Mouse (Mus musculus): ENCODE measurements around the gene Mgat4e. TPM values are rescaled to one million over a fixed set of nuclear protein-coding genes. Genes with fewer than 3 reads are reported as not detected.

Gene Mgat4e
- polyA plus RNA-seq, 1 experiment, result not detected

GRCm38 (mm10) chr1:134580796-134581195 is 31.3 kb upstream of the Mgat4e start:
- TF ChIP-seq TCF3 (IDR thresholded peaks at IDR 0.05; ENCODE audit: insufficient read length, low read depth), result no peak
- H3K79me2 ChIP-seq (ENCODE audit: control insufficient read depth, insufficient read depth), result peaks cover 24% of the 10 kb centered on the region

GRCm38 (mm10) chr1:134577384-134578120 is 28.1 kb upstream of the Mgat4e start:
- TF ChIP-seq CEBPB (IDR thresholded peaks at IDR 0.05; ENCODE audit: insufficient read depth, poor library complexity, severe bottlenecking) (no peak), E2F4 (IDR thresholded peaks at IDR 0.05; ENCODE audit: insufficient read depth) (no peak), POLR2AphosphoS2 (IDR thresholded peaks at IDR 0.05; ENCODE audit: insufficient read length, low read depth) (no peak), POLR2A (IDR thresholded peaks at IDR 0.05; ENCODE audit: insufficient read length, low read depth) (no peak), MYOG (IDR thresholded peaks at IDR 0.05; ENCODE audit: control insufficient read depth in 1 of 3, insufficient read depth in 1 of 3, insufficient read length in 2 of 3, low read depth in 2 of 3) (no peak), USF1 (IDR thresholded peaks at IDR 0.05; ENCODE audit: low read depth) (no peak), REST (IDR thresholded peaks at IDR 0.05; ENCODE audit: insufficient read depth, insufficient read length) (no peak), TCF12 (IDR thresholded peaks at IDR 0.05; ENCODE audit: insufficient read depth, poor library complexity, severe bottlenecking) (no peak), MAX (IDR thresholded peaks at IDR 0.05; ENCODE audit: low read depth) (no peak), TCF3 (IDR thresholded peaks at IDR 0.05; ENCODE audit: insufficient read length, low read depth) (no peak), SRF (IDR thresholded peaks at IDR 0.05; ENCODE audit: control insufficient read depth, insufficient read length, low read depth) (no peak), MYOD1 (IDR thresholded peaks at IDR 0.05; ENCODE audit: control insufficient read depth in 1 of 3, insufficient read length in 2 of 3, low read depth in 2 of 3) (no peak)
- peaks cover 45% of the 10 kb centered on the region for H3K79me2 ChIP-seq (ENCODE audit: control insufficient read depth, insufficient read depth)
- no peaks in the 10 kb centered on the region for H3K27me3 ChIP-seq (ENCODE audit: control insufficient read depth, insufficient read depth, insufficient read length)
- H3K36me3 ChIP-seq (ENCODE audit: control insufficient read depth, insufficient read depth), result no peaks in the 10 kb centered on the region
- H3K4me3 ChIP-seq, result no peak overlapping the region
- no peak overlapping the region for H3ac ChIP-seq (ENCODE audit: control insufficient read depth, insufficient read length)
- no peak overlapping the region for H3K4me2 ChIP-seq (ENCODE audit: low read depth)

More at GRCm38 (mm10) chr1:134580796-134581195, 31.3 kb upstream of the Mgat4e start:
- H3K4me3 ChIP-seq, result no peak overlapping the region
- no peak overlapping the region for H3K4me2 ChIP-seq (ENCODE audit: low read depth)
- H3ac ChIP-seq (ENCODE audit: control insufficient read depth, insufficient read length), result no peak overlapping the region
- no peaks in the 10 kb centered on the region for H3K36me3 ChIP-seq (ENCODE audit: control insufficient read depth, insufficient read depth)
- no peaks in the 10 kb centered on the region for H3K27me3 ChIP-seq (ENCODE audit: control insufficient read depth, insufficient read depth, insufficient read length)

- Histone ChIP-seq H3K4me2 (ENCODE audit: low read depth) (no peak overlapping the region), H3K4me3 (no peak overlapping the region), H3K36me3 (ENCODE audit: control insufficient read depth, insufficient read depth) (no peaks in the 10 kb centered on the region), H3K27me3 (ENCODE audit: control insufficient read depth, insufficient read depth, insufficient read length) (no peaks in the 10 kb centered on the region), H3K79me2 (ENCODE audit: control insufficient read depth, insufficient read depth) (peaks cover 56% of the 10 kb centered on the region), H3ac (ENCODE audit: control insufficient read depth, insufficient read length) (no peak overlapping the region)
- TF ChIP-seq REST (IDR thresholded peaks at IDR 0.05; ENCODE audit: insufficient read depth, insufficient read length) (no peak), POLR2AphosphoS2 (IDR thresholded peaks at IDR 0.05; ENCODE audit: insufficient read length, low read depth) (no peak), MYOG (IDR thresholded peaks at IDR 0.05; ENCODE audit: control insufficient read depth in 1 of 3, insufficient read depth in 1 of 3, insufficient read length in 2 of 3, low read depth in 2 of 3) (no peak), TCF3 (IDR thresholded peaks at IDR 0.05; ENCODE audit: insufficient read length, low read depth) (no peak), MAX (IDR thresholded peaks at IDR 0.05; ENCODE audit: low read depth) (no peak)
Measured at GRCm38 (mm10) chr1:134573932-134574315, 24.4 kb upstream of the Mgat4e start.

- no peaks in the 10 kb centered on the region for H3K36me3 ChIP-seq (ENCODE audit: control insufficient read depth, insufficient read depth)
- H3K4me3 ChIP-seq, result no peak overlapping the region
- TF ChIP-seq SRF (IDR thresholded peaks at IDR 0.05; ENCODE audit: control insufficient read depth, insufficient read length, low read depth) (no peak), E2F4 (IDR thresholded peaks at IDR 0.05; ENCODE audit: insufficient read depth) (no peak), TCF3 (IDR thresholded peaks at IDR 0.05; ENCODE audit: insufficient read length, low read depth) (no peak), TCF12 (IDR thresholded peaks at IDR 0.05; ENCODE audit: insufficient read depth, poor library complexity, severe bottlenecking) (no peak), USF1 (IDR thresholded peaks at IDR 0.05; ENCODE audit: low read depth) (no peak), MYOD1 (IDR thresholded peaks at IDR 0.05; ENCODE audit: control insufficient read depth in 1 of 3, insufficient read length in 2 of 3, low read depth in 2 of 3) (no peak), POLR2A (IDR thresholded peaks at IDR 0.05; ENCODE audit: insufficient read length, low read depth) (no peak), MAX (IDR thresholded peaks at IDR 0.05; ENCODE audit: low read depth) (no peak)
- no peaks in the 10 kb centered on the region for H3K27me3 ChIP-seq (ENCODE audit: control insufficient read depth, insufficient read depth, insufficient read length)
- H3K79me2 ChIP-seq (ENCODE audit: control insufficient read depth, insufficient read depth), result peaks cover 59% of the 10 kb centered on the region
- no peak overlapping the region for H3K4me2 ChIP-seq (ENCODE audit: low read depth)
- H3ac ChIP-seq (ENCODE audit: control insufficient read depth, insufficient read length), result no peak overlapping the region
Measured at GRCm38 (mm10) chr1:134573300-134573931, 23.9 kb upstream of the Mgat4e start.

GRCm38 (mm10) chr1:134570631-134571030 is 21.1 kb upstream of the Mgat4e start:
- TF ChIP-seq REST (IDR thresholded peaks at IDR 0.05; ENCODE audit: insufficient read depth, insufficient read length), result no peak

More at GRCm38 (mm10) chr1:134570631-134571030, 21.1 kb upstream of the Mgat4e start:
- H3K79me2 ChIP-seq (ENCODE audit: control insufficient read depth, insufficient read depth), result peaks cover 71% of the 10 kb centered on the region
- no peak overlapping the region for H3K4me2 ChIP-seq (ENCODE audit: low read depth)
- H3ac ChIP-seq (ENCODE audit: control insufficient read depth, insufficient read length), result no peak overlapping the region
- H3K36me3 ChIP-seq (ENCODE audit: control insufficient read depth, insufficient read depth), result no peaks in the 10 kb centered on the region
- no peak overlapping the region for H3K4me3 ChIP-seq
- no peaks in the 10 kb centered on the region for H3K27me3 ChIP-seq (ENCODE audit: control insufficient read depth, insufficient read depth, insufficient read length)

Data from myocyte (in vitro differentiated cells).